Mouse (Mus musculus) cerebellum, adult 8-10 months (tissue): ENCODE data around the gene Olah.

ENCODE experiments used
- DNase-seq: peaks from one replicate; pipeline ENCODE4 v3.0.0; 2022

The Olah gene

DNA sequence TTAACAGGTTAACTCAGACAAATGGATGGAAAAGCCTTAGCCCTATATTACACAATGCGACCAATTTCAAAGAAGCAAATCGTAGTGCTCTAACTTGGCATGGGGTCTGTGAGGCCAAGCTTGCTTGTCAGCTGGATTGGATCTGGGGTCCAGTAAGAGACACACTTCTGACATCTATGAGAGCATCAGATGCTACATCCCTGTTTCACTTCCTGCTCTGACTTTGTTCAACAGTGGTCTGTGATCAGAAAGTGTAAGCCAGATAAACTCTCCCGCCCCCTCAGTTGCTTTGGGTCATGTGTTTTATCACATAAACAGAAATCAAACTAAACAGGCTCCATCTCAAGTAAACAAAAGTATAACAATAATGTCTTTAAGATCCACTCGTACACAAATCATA lies 48.6 kb downstream of the Olah start:
- no peak for DNase-seq

DNA sequence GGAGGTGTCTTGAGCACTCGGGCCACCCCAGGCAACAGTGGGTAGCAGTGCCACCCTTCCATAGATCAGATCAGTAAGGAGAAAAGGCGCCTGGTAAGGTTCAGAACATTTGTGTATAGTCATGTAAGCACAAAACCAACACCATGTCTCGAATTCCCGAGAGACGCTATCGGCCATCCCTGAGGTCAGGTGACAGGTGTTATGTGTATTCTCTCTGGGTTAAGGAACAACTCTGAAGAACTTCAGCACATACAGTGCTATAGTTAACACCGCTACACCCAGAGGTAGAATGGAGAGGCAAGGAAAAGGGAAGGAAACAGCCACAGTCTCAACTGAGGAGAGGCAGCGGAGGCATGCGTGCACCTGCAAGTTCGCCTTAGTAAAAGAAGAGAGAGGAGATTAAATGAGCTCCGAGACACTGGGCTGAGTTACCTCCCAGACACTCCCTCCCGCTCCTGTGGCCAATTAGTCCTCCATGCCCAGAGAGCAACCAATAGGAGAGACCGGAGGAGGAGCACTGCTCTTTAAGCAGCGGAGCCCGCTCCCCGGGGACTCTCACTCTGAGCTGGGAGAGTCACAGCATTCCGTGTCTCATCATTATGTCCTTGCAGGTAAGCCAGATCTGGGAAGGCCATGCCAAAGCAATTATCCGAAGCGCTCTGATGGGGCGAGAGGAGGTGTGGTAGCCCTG lies 61.3 kb downstream of the Olah start, which contains the start of gene Acbd7:
TSS of gene Acbd7 (plus strand) at position 558 of the 691 bp plus-strand sequence.
- DNase-seq = peak; percentile 38

DNA sequence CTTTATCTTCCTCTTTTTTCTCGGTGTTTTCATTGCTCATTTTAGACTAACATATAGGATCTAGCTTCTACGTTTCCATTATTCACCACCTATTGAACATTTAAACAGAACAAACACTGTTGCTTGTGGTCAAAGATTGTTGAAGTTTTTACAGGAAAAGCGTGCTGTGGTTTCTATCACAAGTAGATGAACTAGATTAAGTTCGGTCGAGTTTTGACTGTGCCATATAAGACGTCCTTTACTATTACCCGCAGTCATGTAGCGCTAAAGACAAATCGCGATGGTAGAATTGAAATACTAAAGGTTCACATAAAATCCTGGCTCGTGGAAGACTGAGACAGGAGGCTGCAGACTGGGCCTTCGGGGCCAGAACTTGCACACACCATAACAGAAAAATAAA lies 63.2 kb downstream of the Olah start:
- no peak for DNase-seq

DNA sequence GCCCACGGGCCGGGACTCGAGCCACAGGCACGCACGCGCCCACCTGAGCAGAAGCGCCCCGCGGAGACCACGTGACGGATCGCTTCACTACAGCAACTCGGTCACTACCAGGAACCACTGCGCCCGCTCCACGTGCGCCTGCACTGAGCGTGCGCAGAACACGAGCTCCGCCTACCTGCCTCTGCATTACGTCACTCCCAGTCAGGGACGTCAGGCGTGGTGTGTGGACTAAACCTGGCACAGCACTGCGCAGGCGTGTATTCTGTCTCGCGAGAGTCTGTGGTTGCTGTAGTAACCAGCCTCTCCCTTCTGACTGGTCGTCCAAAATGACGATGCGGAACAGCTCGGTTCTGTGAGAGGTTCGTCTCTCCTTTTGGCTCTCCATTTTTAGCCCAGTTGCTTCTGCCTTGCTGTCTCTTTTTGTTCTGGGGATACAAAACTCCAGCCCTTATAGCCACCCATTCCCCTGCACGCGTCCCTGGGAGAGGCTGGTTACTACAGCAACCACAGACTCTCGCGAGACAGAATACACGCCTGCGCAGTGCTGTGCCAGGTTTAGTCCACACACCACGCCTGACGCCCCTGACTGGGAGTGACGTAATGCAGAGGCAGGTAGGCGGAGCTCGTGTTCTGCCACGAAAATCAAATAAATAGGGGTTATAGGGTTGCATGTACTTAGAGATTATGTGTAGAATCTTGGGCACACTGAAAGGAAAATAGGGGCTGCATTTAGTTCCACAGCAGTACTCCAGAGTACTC lies 64.3 kb downstream of the Olah start, which contains the start of gene Rpp38:
TSS of gene Rpp38 (minus strand) at position 160 of the 759 bp plus-strand sequence.
- peak; percentile 95 for DNase-seq

DNA sequence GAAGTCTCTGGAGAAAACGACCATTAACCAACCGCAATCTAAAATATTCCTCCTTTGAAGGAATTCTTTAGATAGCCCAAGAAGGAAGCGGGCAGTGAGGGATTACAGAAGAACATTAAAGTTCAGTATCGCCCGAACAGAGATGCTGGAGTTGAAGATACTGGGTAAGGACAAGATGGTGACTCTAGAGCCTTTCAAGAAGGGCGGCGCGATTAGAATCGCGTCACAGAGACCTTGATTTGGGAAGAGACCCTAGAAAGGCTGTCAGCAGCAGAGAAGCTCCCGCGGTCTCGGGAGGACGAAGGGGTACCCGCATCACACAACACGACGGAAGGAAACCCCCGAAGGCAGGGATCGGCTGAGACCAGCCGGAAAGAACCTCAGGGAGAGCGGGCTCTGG lies 65.0 kb downstream of the Olah start:
- DNase-seq = no peak

DNA sequence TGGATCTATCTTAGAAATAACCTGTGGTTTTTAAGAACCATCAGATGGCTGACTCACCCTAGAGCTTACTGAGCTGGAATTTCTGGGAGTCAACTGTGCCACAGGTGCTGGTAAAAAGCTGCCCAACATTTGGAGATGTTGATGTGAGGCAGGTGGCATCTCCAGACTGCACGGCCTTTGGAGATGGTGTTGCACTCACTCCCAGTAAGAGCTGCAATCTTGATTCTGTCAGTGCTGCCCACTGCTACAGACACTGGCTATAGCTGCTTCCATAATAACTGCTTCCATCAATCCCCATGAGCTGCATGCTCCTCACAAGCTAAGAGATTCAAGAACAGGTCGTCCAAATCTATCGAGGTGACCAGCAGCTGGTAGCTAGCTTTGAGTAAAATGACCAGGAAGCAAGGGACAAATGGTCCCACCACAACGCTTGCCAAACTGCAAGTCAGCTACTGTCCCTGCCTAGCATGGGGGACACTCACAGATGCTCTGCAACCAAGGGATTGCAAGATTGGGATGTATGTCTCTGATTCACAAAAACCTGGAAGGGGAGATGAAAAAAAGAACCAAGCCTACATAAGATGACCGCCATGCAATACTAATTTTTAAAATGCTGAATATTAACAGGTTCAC lies 65.8 kb downstream of the Olah start:
- no peak for DNase-seq

DNA sequence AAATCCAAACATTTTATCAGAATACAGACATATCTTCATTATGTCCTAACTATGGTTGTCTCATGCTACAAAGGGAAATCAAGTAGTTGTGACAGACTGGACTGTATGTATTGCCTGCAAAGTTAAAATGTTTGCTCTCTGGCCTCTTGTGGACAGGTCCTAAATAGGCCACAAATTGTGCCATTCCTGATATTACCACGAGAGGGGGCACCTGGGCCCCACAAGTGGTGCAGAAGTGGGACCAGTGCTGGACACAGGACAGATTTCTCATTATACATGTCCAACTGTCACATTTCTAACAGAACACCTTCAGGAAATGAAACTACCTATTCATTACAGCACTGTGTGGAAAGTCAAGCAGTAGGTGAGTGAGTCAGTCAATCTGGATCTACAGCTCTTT lies 69.7 kb downstream of the Olah start:
- peak; percentile 62 for DNase-seq

DNA sequence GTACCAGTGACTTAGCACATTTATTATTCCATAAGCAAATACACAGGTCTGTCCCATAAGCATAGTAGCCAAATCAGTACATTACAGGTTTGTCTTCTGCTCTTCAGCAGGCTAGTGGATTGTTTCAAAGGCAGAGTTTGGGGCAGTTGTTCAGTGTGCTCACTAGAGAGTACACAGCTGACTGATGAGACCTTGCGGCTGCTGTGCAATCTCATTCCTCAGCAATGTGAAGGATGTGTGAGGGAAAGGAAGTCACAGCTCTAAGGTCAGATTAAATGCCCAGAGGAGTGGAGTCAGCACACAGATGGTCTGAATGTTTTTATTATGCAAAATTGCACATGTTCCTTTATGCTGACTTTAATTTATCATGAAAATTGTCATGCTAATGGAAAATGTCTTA lies 70.5 kb downstream of the Olah start:
- no peak for DNase-seq

DNA sequence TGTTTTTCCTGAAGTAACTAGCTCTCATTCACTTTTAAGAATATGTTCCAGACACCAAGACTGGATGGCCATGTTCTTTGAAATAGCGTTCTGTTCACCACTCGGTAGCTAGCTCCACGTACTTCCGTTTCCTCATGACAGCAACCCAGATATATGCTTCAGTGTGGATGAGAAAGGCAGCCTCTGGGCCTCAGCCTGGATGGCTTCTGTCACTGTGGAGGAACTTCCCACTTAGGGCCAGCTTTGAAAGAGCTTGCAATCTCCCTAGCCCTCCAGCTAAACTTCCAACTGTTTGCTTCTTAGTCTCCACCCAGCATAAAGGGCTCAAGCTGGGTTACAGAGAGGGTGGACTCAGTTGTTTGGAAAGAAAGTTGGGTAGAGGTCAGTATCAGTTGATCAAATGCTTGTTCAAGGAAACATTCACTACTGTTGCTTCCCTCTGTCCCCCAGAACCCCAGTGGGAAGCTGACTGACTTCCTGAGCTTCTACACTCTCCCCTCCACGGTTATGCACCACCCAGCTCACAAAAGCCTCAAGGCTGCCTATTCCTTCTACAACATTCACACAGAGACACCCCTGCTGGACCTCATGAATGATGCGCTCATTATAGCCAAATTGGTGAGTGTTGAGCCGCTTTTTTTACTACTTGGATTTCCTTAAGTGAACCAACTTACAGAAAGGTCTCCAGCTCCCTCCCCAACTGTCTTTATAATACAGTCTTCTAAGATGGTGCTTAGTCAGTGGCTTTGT lies 72.5 kb downstream of the Olah start:
- no peak for DNase-seq

DNA sequence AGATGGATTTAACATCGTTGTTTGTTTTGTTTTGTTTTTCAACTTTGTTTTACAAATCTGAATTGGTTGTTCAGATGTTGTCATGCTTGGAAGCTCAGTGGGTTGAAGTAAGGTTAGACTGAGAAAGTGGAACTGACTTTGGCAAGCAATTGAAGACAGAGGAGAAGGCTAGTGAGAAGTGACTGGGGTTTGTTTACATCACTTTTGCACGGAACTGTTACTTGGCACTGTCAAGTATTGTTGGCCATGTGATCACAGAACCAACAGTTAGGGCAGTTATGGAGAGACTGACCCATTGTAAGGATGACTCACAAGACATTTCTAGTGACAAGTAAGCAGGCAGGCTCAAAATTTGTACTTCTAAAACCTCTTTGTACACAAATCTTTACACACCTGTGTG lies 73.9 kb downstream of the Olah start:
- no peak for DNase-seq

DNA sequence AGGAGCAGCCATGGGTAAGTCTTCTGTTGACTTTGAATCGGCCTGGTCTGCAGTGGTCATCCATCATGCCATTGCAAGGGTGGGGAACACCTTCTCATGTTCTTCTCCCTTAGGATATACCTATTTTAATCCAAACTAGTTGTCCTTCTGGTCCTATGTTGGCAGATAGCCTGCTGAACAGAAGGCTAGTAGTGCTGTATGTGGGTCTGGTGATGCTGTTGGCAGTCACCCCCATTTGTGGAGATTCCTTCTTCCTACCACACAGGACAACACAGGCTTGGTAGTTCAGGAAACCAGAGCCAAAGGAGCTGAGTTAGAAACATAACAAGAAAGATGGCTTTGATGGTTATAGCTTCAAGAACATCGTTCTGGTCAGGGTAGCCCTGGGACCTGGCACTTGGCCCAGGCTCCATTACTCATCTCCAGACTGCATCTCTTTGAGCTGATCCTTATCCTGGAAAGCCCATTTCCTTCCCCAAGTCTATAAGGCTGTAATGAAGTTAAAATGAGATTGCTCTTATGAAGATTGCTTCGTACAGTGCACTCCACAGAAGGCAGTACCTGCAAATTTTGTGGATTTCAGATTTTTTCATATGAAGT lies 91.5 kb downstream of the Olah start:
- DNase-seq = peak; percentile 63

DNA sequence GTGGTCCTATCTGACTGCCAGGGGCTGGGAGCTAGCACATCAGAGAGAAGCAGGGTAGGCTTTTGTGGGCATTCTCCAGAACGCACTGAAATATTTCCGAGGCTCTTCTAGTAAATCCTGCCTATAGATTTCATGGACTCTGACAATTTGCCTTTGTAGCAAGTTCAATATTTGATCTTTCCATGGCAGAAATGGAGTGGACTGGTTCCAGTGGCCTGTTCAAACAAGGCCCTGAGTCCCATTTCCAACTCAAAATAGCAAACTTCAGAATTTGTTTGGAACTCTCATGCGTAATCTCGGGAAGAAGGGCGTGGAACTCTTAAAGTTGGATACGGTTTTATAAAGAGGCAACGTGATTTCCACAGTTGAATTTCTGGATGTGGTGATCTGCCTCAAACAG lies 101.2 kb downstream of the Olah start:
- no peak for DNase-seq

DNA sequence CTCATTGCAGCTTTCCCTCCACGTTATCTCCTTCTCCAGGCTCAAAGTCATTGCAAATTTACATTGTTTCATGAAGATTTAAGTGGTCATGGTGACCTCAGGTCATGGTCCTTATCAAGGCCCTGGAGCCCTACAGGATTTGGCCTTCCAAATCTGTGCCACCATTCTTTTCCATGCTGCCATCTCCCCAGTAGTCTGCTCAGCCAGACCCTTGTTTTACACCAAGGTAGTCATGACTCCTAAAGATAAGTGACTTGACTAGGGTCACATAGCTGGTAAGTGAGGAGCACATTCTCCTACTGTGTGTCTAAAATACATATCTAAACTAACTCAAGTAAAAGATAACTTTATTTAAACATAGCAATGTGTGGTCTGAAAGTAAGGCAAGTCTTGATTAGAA lies 104.8 kb downstream of the Olah start:
- DNase-seq = no peak
